Mouse (Mus musculus): ENCODE results near the gene Gcnt1. TPM values are rescaled to one million over a fixed set of nuclear protein-coding genes. Genes with fewer than 3 reads are reported as not detected.

Gcnt1 gene
- polyA plus RNA-seq, 1 experiment: 9.3 TPM

DNA sequence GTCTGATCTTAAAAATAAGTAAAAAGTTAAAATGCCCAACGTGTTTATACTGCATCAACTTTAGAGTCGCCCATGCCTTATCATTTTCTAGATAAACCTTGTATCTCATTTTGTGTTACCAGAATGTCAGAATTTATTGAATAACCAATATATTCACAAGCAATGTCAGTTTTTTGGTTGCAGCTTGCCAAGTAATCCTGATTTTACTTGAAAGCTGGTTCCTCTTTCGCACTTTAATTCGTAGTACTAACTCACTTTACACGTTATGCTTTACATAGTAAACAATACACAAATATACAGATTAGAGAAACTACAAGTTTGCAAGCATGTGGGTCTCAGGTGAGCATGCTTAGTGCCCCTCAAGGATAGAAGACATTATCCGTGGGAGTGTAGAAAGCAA, 15.7 kb downstream of the Gcnt1 start:
- Histone ChIP-seq H3K27ac (ENCODE audit: insufficient read depth, low read length) (no peak overlapping the region), H3K4me1 (ENCODE audit: control insufficient read depth, insufficient read depth, insufficient read length) (peaks cover 11% of the 10 kb centered on the region), H3K36me3 (ENCODE audit: control insufficient read depth, insufficient read depth, low read length) (no peaks in the 10 kb centered on the region), H3K27me3 (ENCODE audit: control insufficient read depth, insufficient read depth, low read length) (no peaks in the 10 kb centered on the region), H3K4me3 (ENCODE audit: extremely low read depth, insufficient read depth, insufficient read length) (no peak overlapping the region; the same call in 1 of the 2 replicates)
- no peak for DNase-seq (ENCODE audit: low read depth in 1 of 2, low spot score in 2 of 2)
- WGBS: 35% methylated on average over 6 of the region's 6 CpGs
- TF ChIP-seq CTCF (IDR thresholded peaks at IDR 0.05; ENCODE audit: extremely low read depth, insufficient read depth, insufficient read length, insufficient replicate concordance): no peak
- TF ChIP-seq POLR2A (IDR thresholded peaks at IDR 0.05; ENCODE audit: low read depth, low read length): no peak

- TF ChIP-seq CTCF (IDR thresholded peaks at IDR 0.05; ENCODE audit: extremely low read depth, insufficient read depth, insufficient read length, insufficient replicate concordance) (peak; percentile 31; the same call in 1 of the 2 replicates), POLR2A (IDR thresholded peaks at IDR 0.05; ENCODE audit: low read depth, low read length) (peak; percentile 70)
- DNase-seq (ENCODE audit: low read depth in 1 of 2, low spot score in 2 of 2): peak; percentile 28 to 92
- Histone ChIP-seq H3K27me3 (ENCODE audit: control insufficient read depth, insufficient read depth, low read length) (no peaks in the 10 kb centered on the region), H3K36me3 (ENCODE audit: control insufficient read depth, insufficient read depth, low read length) (no peaks in the 10 kb centered on the region), H3K4me1 (ENCODE audit: control insufficient read depth, insufficient read depth, insufficient read length) (peaks cover 14% of the 10 kb centered on the region), H3K27ac (ENCODE audit: insufficient read depth, low read length) (peak overlapping the region; percentile 77), H3K4me3 (ENCODE audit: extremely low read depth, insufficient read depth, insufficient read length) (peak overlapping the region; percentile 97)
- 2% methylated on average over 50 of the region's 50 CpGs for WGBS
These were observed 16.4 kb downstream of the Gcnt1 start for GRCm38 (mm10) chr19:17355950-17356867.

DNA sequence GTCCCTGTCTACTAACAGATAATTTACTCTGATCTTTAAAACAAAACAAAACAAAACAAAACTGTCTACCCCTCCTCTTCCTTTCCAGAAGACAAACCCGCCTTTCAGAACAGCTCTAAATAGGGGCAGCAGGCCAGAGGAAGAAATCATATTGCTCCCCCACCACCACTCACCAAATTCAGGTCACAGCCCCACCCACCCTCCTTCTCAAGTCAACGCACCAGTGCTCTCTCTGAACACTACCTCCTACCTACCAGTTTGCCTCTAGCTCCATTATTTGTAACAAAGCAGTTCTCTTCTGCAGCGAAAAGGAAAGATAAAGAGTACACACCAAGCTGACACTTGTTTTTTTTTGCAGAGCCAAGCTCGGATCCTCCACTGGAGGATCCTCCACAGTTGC, 17.3 kb downstream of the Gcnt1 start:
- DNase-seq (ENCODE audit: low read depth in 1 of 2, low spot score in 2 of 2): peak in 1 of 2 experiments; percentile 40
- TF ChIP-seq POLR2A (IDR thresholded peaks at IDR 0.05; ENCODE audit: low read depth, low read length) (no peak), CTCF (IDR thresholded peaks at IDR 0.05; ENCODE audit: extremely low read depth, insufficient read depth, insufficient read length, insufficient replicate concordance) (no peak)

GRCm38 (mm10) chr19:17354797-17355196, 17.8 kb downstream of the Gcnt1 start:
- H3K4me1 ChIP-seq (ENCODE audit: control insufficient read depth, insufficient read depth, insufficient read length): peaks cover 14% of the 10 kb centered on the region
- H3K4me3 ChIP-seq (ENCODE audit: extremely low read depth, insufficient read depth, insufficient read length): peak overlapping the region; percentile 28; the same call in 1 of the 2 replicates

More for the DNA sequence above, 17.3 kb downstream of the Gcnt1 start:
- 19% methylated on average over 4 of the region's 4 CpGs for WGBS
- Histone ChIP-seq H3K27ac (ENCODE audit: insufficient read depth, low read length) (no peak overlapping the region), H3K4me1 (ENCODE audit: control insufficient read depth, insufficient read depth, insufficient read length) (peaks cover 14% of the 10 kb centered on the region), H3K27me3 (ENCODE audit: control insufficient read depth, insufficient read depth, low read length) (no peaks in the 10 kb centered on the region), H3K4me3 (ENCODE audit: extremely low read depth, insufficient read depth, insufficient read length) (peak overlapping the region; percentile 97), H3K36me3 (ENCODE audit: control insufficient read depth, insufficient read depth, low read length) (peaks cover 2% of the 10 kb centered on the region; the same call in 1 of the 2 replicates)

DNA sequence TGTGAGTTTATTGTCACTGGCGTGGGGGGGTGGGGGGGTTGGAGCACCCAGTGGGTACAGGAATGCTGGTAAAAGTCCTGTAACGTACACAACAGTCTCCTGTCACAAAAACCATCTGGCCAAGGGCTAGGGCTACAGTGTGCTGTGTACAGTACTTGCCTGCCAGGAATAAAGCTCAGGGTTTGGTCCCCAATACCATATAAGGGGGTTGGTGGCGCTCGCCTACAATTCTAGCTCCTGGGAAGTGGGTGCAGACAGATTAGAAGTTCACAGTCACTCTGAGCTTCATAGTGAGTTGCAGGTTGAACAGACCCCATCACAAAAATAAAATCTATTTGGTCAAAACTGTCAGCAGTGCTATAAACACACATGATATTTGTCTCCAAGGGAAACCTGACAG, 18.3 kb downstream of the Gcnt1 start:
- DNase-seq (ENCODE audit: low read depth in 1 of 2, low spot score in 2 of 2): no peak
- H3K4me1 ChIP-seq (ENCODE audit: control insufficient read depth, insufficient read depth, insufficient read length): peaks cover 14% of the 10 kb centered on the region
- no peak overlapping the region for H3K27ac ChIP-seq (ENCODE audit: insufficient read depth, low read length)
- no peaks in the 10 kb centered on the region for H3K27me3 ChIP-seq (ENCODE audit: control insufficient read depth, insufficient read depth, low read length)
- no peak for TF ChIP-seq CTCF (IDR thresholded peaks at IDR 0.05; ENCODE audit: extremely low read depth, insufficient read depth, insufficient read length, insufficient replicate concordance)
- no peak for TF ChIP-seq POLR2A (IDR thresholded peaks at IDR 0.05; ENCODE audit: low read depth, low read length)
- WGBS: 84% methylated on average over 4 of the region's 4 CpGs
- H3K4me3 ChIP-seq (ENCODE audit: extremely low read depth, insufficient read depth, insufficient read length): no peak overlapping the region; the same call in 1 of the 2 replicates
- H3K36me3 ChIP-seq (ENCODE audit: control insufficient read depth, insufficient read depth, low read length): peaks cover 2% of the 10 kb centered on the region; the same call in 1 of the 2 replicates

More at GRCm38 (mm10) chr19:17354797-17355196, 17.8 kb downstream of the Gcnt1 start:
- H3K27ac ChIP-seq (ENCODE audit: insufficient read depth, low read length): no peak overlapping the region
- DNase-seq (ENCODE audit: low read depth in 1 of 2, low spot score in 2 of 2): no peak
- no peak for TF ChIP-seq POLR2A (IDR thresholded peaks at IDR 0.05; ENCODE audit: low read depth, low read length)
- TF ChIP-seq CTCF (IDR thresholded peaks at IDR 0.05; ENCODE audit: extremely low read depth, insufficient read depth, insufficient read length, insufficient replicate concordance): no peak
- peaks cover 2% of the 10 kb centered on the region; the same call in 1 of the 2 replicates for H3K36me3 ChIP-seq (ENCODE audit: control insufficient read depth, insufficient read depth, low read length)
- H3K27me3 ChIP-seq (ENCODE audit: control insufficient read depth, insufficient read depth, low read length): no peaks in the 10 kb centered on the region
- WGBS: 57% methylated on average over 4 of the region's 4 CpGs

- 77% methylated on average over 8 of the region's 8 CpGs for WGBS
- H3K36me3 ChIP-seq (ENCODE audit: control insufficient read depth, insufficient read depth, low read length): peaks cover 2% of the 10 kb centered on the region; the same call in 1 of the 2 replicates
These were observed 18.9 kb downstream of the Gcnt1 start for GRCm38 (mm10) chr19:17353727-17354126.

More at GRCm38 (mm10) chr19:17353727-17354126, 18.9 kb downstream of the Gcnt1 start:
- Histone ChIP-seq H3K4me1 (ENCODE audit: control insufficient read depth, insufficient read depth, insufficient read length) (peaks cover 11% of the 10 kb centered on the region), H3K27me3 (ENCODE audit: control insufficient read depth, insufficient read depth, low read length) (no peaks in the 10 kb centered on the region), H3K4me3 (ENCODE audit: extremely low read depth, insufficient read depth, insufficient read length) (no peak overlapping the region), H3K27ac (ENCODE audit: insufficient read depth, low read length) (no peak overlapping the region)
- DNase-seq (ENCODE audit: low read depth in 1 of 2, low spot score in 2 of 2): no peak
- TF ChIP-seq CTCF (IDR thresholded peaks at IDR 0.05; ENCODE audit: extremely low read depth, insufficient read depth, insufficient read length, insufficient replicate concordance) (no peak), POLR2A (IDR thresholded peaks at IDR 0.05; ENCODE audit: low read depth, low read length) (no peak)
